Mouse (Mus musculus) induced T-regulatory cell, adult 2 months (primary cell): ENCODE data around the gene Rab5a.
"Not testable (repeated sequence)": the region's sequence is repeated elsewhere in the genome, so short reads cannot be mapped to it uniquely, and the experiment has no call there.

Source experiments
- DNase-seq: peaks from one replicate; pipeline ENCODE4 v3.0.0-alpha.2; 2012; ENCODE audit warnings: low read depth

Rab5a gene

GRCm38 (mm10) chr17:53478858-53479603 lies at the start of gene Rab5a:
Rab5a (plus strand) TSS chr17:53479234.
- peak; percentile 99 for DNase-seq

- no peak for DNase-seq
These were observed 22.9 kb upstream of the Rab5a start for GRCm38 (mm10) chr17:53456152-53456551.

DNA sequence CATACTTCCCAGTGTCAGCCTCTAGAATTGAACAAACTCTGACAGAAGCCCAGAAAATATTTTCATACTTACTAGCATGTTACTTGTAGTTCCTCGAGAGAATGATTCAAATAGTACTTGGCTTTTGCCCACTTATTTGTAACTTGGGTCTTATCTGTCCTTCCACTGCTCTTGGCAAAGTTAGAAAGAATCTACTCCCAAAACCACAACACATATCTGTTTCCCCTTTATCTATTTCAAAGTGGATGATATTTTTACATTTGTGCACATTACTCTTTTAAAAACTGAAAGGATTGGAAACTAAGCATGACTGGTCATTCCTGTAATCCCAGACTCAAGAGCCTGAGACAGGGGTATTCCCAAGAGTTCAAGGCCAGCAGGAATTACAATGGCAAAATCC lies 22.3 kb upstream of the Rab5a start:
- no peak for DNase-seq

GRCm38 (mm10) chr17:53462603-53463495 lies 16.2 kb upstream of the Rab5a start, which contains the start of gene Efhb:
Efhb (minus strand) TSS chr17:53463321.
- DNase-seq, result peak; percentile 91

- peak; percentile 25 for DNase-seq
These were observed 15.6 kb upstream of the Rab5a start for GRCm38 (mm10) chr17:53463496-53463840.

GRCm38 (mm10) chr17:53465569-53465968 lies 13.5 kb upstream of the Rab5a start:
- peak; percentile 53 for DNase-seq

DNA sequence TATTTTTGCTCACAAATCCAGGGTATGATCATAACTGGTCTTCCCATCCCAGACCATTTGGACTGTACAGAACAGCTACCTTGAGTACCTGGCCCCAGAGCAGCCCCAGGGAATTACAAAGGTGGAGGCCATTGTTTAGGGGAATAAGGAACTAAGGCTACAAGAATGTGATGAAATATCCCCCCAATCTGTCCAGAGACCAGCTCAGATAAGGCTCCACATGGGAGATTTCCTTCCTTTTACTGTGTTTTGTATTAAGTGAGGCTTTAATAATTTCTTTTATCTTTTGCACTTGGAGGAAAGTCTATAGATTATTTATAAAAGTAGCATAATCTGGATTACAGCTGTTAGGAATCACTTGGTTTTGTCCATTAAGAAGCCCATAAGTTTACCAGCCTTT lies 10.3 kb upstream of the Rab5a start:
- DNase-seq, result no peak

DNA sequence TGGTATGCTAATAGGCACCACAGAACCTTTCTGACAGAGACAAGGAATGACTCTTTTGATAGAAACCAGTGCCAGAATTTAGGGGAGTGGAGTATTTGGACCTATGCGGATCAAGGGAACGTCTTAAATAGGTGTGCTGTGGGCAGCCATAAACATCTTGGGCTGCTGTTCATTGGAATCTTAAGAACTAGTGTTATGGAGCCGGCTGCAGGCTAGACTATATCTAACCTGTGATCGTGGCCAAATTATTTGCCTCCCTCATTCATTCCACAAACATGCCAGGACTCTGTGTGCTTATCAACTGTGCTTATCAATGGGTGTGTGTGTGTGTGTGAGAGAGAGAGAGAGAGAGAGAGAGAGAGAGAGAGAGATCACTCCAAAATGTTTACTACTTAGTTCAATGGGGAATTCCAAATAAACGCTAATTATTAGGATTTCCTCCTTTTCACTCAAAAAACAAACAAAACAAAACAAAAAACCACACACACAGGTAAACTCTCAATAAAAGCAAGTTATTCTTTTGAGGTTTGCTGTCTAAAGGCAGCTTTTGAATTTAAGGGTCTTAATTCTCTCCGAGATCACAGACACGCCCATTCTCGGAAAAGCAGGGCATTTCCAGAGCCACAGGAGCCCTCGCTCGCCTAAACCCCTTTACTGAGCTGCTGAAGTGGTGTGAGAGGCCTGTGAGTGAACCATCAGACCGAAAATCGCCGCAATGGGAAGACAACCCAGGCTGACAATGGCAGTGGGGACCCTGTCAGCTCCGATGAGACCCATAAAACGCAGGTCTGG lies 772 bp upstream of the Rab5a start:
- no peak for DNase-seq

- DNase-seq, result peak; percentile 78
These were observed 589 bp downstream of the Rab5a start for GRCm38 (mm10) chr17:53479604-53480041.

DNA sequence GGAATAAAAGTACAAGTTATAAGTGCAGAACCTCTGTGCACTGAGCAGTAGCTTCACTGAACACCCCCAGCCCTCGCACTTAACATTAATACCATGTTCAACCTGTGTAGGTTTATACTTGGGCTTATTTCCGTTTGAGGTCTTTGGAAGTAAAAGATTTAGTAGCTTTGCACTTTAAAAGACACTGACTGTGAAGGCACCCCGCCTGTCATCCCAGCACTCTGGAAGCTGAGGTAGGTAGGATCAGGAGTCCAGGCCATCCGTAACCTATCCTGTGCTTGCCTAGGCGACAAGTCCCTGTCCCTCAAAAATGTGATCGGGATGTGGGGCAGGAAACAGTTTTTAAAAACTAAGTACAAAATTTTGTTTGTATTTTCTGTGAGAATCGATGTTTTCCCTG lies 1.4 kb downstream of the Rab5a start:
- peak; percentile 32 for DNase-seq

GRCm38 (mm10) chr17:53488291-53489006 lies 9.4 kb downstream of the Rab5a start:
- DNase-seq, result no peak

GRCm38 (mm10) chr17:53489007-53489378 lies 10.0 kb downstream of the Rab5a start:
- DNase-seq, result no peak

GRCm38 (mm10) chr17:53502966-53503365 lies 23.9 kb downstream of the Rab5a start:
- DNase-seq, result no peak

DNA sequence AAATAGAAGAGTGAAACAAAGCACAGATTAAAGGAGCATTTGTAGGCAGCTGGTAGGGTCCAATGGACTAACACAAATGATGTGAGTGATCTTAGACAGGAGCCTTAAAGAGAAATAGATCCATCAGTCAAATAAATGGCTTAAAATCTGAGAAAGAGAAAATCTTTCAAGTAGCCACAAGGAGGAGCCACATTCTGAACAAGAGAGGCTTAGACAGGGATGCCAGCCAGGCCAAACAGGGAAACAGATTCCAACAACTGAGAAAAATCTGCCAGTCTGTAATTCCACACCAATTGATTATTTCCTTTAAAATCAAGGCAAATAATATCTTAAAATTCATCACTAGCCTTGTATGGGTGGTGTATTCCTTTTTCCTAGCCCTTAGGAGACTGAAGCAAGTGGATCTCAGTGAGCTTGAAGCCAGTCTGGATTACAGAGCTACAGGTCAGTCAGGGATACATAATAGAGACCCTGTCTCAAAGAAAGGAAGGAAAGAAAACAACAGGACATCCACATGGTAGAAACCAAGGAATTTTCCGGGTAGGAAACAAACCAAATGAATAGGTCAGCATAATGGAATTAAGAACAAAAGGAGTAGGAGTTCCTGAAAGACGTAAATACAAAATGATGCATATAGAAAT lies 33.4 kb downstream of the Rab5a start:
- peak; percentile 37 for DNase-seq

DNA sequence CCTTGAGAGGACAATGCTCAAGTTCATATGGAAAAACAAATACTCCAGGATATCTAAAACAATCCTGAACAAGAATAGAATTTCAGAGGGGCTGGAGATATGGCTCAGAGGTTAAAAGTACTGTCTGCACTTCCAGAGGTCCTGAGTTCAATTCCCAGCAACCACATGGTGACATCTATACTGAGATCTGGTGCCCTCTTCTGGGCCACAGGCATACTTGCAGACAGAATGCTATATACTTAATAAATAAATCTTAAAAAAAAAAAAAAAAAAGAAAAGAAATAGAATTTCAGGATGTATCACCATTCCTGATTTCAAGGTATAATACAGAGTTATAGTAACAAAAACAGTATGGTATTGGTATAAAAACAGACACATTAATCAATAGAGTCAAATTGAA lies 40.3 kb downstream of the Rab5a start:
- peak; percentile 32 for DNase-seq

DNA sequence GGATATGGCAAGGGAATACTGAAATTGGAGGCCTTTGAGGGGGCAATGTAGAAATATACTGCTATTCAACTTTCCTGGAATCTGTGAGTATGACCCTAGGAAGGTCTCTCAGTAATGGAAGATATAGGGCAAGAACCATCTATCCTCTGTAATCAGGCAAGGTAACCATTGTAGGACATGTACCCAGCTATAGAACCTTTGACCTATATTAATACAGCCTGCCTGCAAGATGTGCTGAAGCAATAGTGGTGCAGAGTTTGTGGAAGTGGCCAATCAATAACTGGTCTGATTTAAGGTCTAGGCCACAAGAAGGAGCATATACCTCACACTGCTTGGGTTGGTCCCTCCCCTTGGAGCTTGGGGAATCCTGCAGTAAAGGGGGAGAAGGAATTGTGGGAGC lies 41.5 kb downstream of the Rab5a start:
- no peak for DNase-seq

DNA sequence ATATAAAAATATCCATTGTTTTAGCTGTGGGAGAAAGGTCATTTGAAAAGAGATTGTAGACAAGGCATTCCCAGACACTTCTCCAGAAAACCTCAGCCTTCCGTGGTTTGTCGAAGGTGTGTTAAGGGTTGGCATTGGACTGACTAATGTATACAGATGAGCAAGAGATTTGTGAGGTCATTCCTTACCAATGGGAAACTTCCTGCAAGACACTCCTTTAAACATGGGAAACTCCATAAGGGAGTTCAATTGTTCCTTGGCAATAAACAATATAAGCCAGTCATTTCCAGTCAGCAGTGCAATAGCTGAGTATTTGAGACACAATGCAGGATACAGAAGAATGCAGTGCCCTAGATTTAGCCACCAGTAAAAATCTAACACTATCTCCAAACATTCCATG lies 49.0 kb downstream of the Rab5a start:
- no peak for DNase-seq

GRCm38 (mm10) chr17:53531160-53531559 lies 52.1 kb downstream of the Rab5a start:
- DNase-seq, result peak; percentile 17

GRCm38 (mm10) chr17:53532425-53532824 lies 53.4 kb downstream of the Rab5a start:
- DNase-seq, result peak; percentile 68

GRCm38 (mm10) chr17:53539351-53539750 lies 60.3 kb downstream of the Rab5a start, which contains the start of gene Pp2d1:
Pp2d1 (minus strand) TSS chr17:53539451.
- not testable (repeated sequence) for DNase-seq

DNA sequence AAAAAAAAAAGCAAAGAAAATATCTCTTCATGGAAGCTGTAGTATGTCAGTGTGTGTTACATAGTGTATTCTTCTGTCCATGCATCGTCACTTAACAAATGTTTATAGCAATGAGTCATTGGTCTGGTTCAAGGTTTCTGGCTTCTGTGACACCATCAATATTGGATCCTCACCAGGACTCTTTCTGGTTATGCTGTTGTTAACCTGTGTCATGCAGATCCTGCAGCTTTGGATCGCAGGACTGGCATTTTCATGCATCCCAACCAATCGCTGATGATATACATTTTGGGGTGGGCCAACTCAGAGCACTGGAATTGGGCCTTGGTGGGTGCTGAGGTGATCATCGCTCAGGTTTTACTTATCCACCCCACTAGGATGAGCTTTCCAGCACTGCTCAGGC lies 63.5 kb downstream of the Rab5a start:
- no peak for DNase-seq
